Comparison of ENCODE assay signal across 12 mouse cellular contexts in genomic region chr4:143051205-143051604, GRCm38 (mm10).
"Had no signal": no experiment of that assay in that cellular context is flagged by ENCODE, and none has a peak within 500 bp of the region (broad histone marks: within the 10 kb centered on the region; RNA-seq: fewer than 3 reads in every experiment).

No protein-coding gene starts in this region.

- DNase-seq: retina, postnatal 1 day; right cerebral cortex, adult 18-20 months; right cerebral cortex, postnatal 14 days; right cerebral cortex, postnatal 25 days; right cerebral cortex, postnatal 4 days; spleen, adult 18-20 months; thymus, adult 18-20 months; thymus, adult 2 months; thymus, postnatal 14 days; thymus, postnatal 25 days; thymus, postnatal 36 days; thymus, postnatal 4 days had no signal
